Mouse (Mus musculus): ENCODE data around the gene Palmd.

Palmd gene

GRCm38 (mm10) chr3:116968540-116968997 is at the start of gene Palmd:
Palmd (minus strand) TSS chr3:116968987.
- DNase-seq: peak; percentile 52

GRCm38 (mm10) chr3:117010182-117010581 is 41.4 kb upstream of the Palmd start:
- no peak for DNase-seq

- peak; percentile 77 for DNase-seq
Observed at GRCm38 (mm10) chr3:117007340-117007739, 38.6 kb upstream of the Palmd start.

GRCm38 (mm10) chr3:117006636-117007035 is 37.8 kb upstream of the Palmd start:
- no peak for DNase-seq

- DNase-seq: no peak
Observed at GRCm38 (mm10) chr3:117003379-117003778, 34.6 kb upstream of the Palmd start.

GRCm38 (mm10) chr3:117001686-117002485 is 33.1 kb upstream of the Palmd start:
- DNase-seq: no peak

- DNase-seq: no peak
Observed at GRCm38 (mm10) chr3:116993011-116993410, 24.2 kb upstream of the Palmd start.

GRCm38 (mm10) chr3:116991180-116991579 is 22.4 kb upstream of the Palmd start:
- DNase-seq: no peak

- DNase-seq: no peak
Observed at GRCm38 (mm10) chr3:116988221-116988620, 19.4 kb upstream of the Palmd start.

- no peak for DNase-seq
Observed at GRCm38 (mm10) chr3:116986451-116986850, 17.7 kb upstream of the Palmd start.

- DNase-seq: peak; percentile 87
Observed at GRCm38 (mm10) chr3:116985741-116986140, 17.0 kb upstream of the Palmd start.

- no peak for DNase-seq
Observed at GRCm38 (mm10) chr3:116985042-116985455, 16.3 kb upstream of the Palmd start.

- DNase-seq: no peak
Observed at GRCm38 (mm10) chr3:116981811-116982575, 13.2 kb upstream of the Palmd start.

GRCm38 (mm10) chr3:116969786-116970185 is 999 bp upstream of the Palmd start:
- no peak for DNase-seq

GRCm38 (mm10) chr3:116969003-116969402 is 216 bp upstream of the Palmd start:
- no peak for DNase-seq

- no peak for DNase-seq
Observed at GRCm38 (mm10) chr3:116967967-116968366, 820 bp downstream of the Palmd start, which contains the start of gene 4930455H04Rik. 4930455H04Rik (plus strand) TSS chr3:116968267.

GRCm38 (mm10) chr3:116967436-116967835 is 1.4 kb downstream of the Palmd start:
- DNase-seq: no peak

- DNase-seq: no peak
Observed at GRCm38 (mm10) chr3:116966800-116967199, 2.0 kb downstream of the Palmd start.

- peak; percentile 70 for DNase-seq
Observed at GRCm38 (mm10) chr3:116966225-116966624, 2.6 kb downstream of the Palmd start.

- DNase-seq: no peak
Observed at GRCm38 (mm10) chr3:116964426-116964825, 4.4 kb downstream of the Palmd start.

- DNase-seq: no peak
Observed at GRCm38 (mm10) chr3:116963213-116963612, 5.6 kb downstream of the Palmd start.

GRCm38 (mm10) chr3:116961354-116962142 is 7.2 kb downstream of the Palmd start:
- no peak for DNase-seq

GRCm38 (mm10) chr3:116960414-116960813 is 8.4 kb downstream of the Palmd start:
- no peak for DNase-seq
